In the genomic region with DNA sequence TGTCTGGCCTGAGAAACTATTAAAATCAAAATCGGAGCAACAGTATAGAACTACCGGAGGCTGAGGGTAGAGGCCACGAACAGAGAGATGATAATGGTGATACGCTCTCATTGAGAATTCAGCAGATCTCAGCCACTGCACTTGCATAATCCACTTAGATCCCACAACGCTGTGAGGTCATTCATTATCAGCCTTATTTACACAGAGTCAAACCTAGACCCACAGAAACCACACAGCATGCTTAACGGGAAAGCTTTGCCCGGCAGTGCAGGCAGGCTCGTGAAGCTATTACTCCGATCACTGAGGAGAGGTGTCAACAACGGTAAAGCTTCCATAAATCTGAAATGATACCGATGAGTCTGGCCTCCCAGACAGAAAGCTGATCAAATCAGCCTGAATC, we compare ENCODE assay signal across 19 mouse cellular contexts.
"Had no signal": no experiment of that assay in that cellular context is flagged by ENCODE, and none has a peak within 500 bp of the region (broad histone marks: within the 10 kb centered on the region; RNA-seq: fewer than 3 reads in every experiment).

No protein-coding gene starts in this region.

- H3K4me1 ChIP-seq: stomach, embryonic 15.5 days had no signal

- ATAC-seq: intestine, embryonic 16.5 days; liver, postnatal 0 days; lung, postnatal 0 days had no signal

- DNase-seq: kidney, adult 18-20 months; kidney, adult 9 months; kidney, postnatal 14 days; kidney, postnatal 4 days; left cerebral cortex, postnatal 4 days; liver, postnatal 0 days; lung, embryonic 14.5 days; right cerebral cortex, adult 18-20 months; right cerebral cortex, postnatal 14 days; right cerebral cortex, postnatal 4 days; thymus, postnatal 25 days had no signal

- H3K27ac ChIP-seq: limb, embryonic 12.5 days; limb, embryonic 15.5 days; liver, embryonic 14.5 days; macrophage; stomach, embryonic 15.5 days had no signal

- H3K9ac ChIP-seq: limb, embryonic 12.5 days; limb, embryonic 15.5 days; liver, embryonic 14.5 days; liver, postnatal 0 days; lung, embryonic 14.5 days; stomach, embryonic 15.5 days had no signal

- H3K9me3 ChIP-seq: limb, embryonic 12.5 days; limb, embryonic 15.5 days; stomach, embryonic 15.5 days had no signal

- H3K4me3 ChIP-seq: limb, embryonic 12.5 days; limb, embryonic 15.5 days; stomach, embryonic 15.5 days had no signal

- H3K4me2 ChIP-seq: limb, embryonic 12.5 days; limb, embryonic 15.5 days; liver, embryonic 11.5 days; lung, embryonic 14.5 days; stomach, embryonic 15.5 days had no signal

- H3K27me3 ChIP-seq: stomach, embryonic 15.5 days had no signal

- H3K36me3 ChIP-seq: limb, embryonic 12.5 days; limb, embryonic 15.5 days; stomach, embryonic 15.5 days had no signal
